In genomic region chr1:59458886-59459285, GRCm38 (mm10) we compare ENCODE assay signal across 10 mouse cellular contexts. TPM values are rescaled to one million over a fixed set of nuclear protein-coding genes. Genes with fewer than 3 reads are reported as not detected.
DNase-seq lines count a peak whose midpoint lies in the region; ATAC-seq lines count a peak whose summit lies in the region.
"Had no signal": no experiment of that assay in that cellular context is flagged by ENCODE, and none has a peak within 500 bp of the region (broad histone marks: within the 10 kb centered on the region; RNA-seq: fewer than 3 reads in every experiment).

No protein-coding gene starts in this region.

- H3K36me3 ChIP-seq in limb, embryonic 12.5 days = no peaks in the 10 kb centered on the region

- peak; percentile 82 for ATAC-seq in granulocyte monocyte progenitor cell, adult 5-6 weeks (replicated peaks; ENCODE audit: poor library complexity, severe bottlenecking)
- no peak for ATAC-seq in limb, embryonic 12.5 days (ENCODE audit: insufficient number of reproducible peaks, insufficient read depth, low FRiP score, low TSS enrichment, low read depth)

- no peak overlapping the region for H3K4me3 ChIP-seq in limb, embryonic 12.5 days (replicated peaks)

- peak; percentile 28 for DNase-seq in adrenal gland, postnatal 10 days
- no peak for DNase-seq in adrenal gland, adult 8-10 months
- peak; percentile 37 for DNase-seq in ES-CJ7 (ENCODE audit: low read depth, low spot score)
- DNase-seq in spleen, postnatal 10 days (ENCODE audit: low spot score in 2 of 2) = no peak
- DNase-seq in thymus, postnatal 25 days = no peak
- DNase-seq in cerebellum, postnatal 10 days = no peak
- DNase-seq: kidney, postnatal 25 days; spleen, adult 18-20 months had no signal

- H3K9me3 ChIP-seq in limb, embryonic 12.5 days = no peaks in the 10 kb centered on the region

- WGBS in limb, embryonic 12.5 days = 13% methylated on average over 8 of the region's 8 CpGs

- H3K9ac ChIP-seq in limb, embryonic 12.5 days (replicated peaks) = no peak overlapping the region

- peak overlapping the region; percentile 75 for H3K27ac ChIP-seq in limb, embryonic 12.5 days

- H3K4me2 ChIP-seq in limb, embryonic 12.5 days = peak overlapping the region; percentile 38

- peaks cover 41% of the 10 kb centered on the region for H3K4me1 ChIP-seq in limb, embryonic 12.5 days (replicated peaks)

- no peaks in the 10 kb centered on the region for H3K27me3 ChIP-seq in limb, embryonic 12.5 days

RNA-seq across cellular contexts. Expression of gene Fzd7, which starts 23.3 kb away (rescaled TPM):
- 10 to 100 TPM; 12.6 to 18.3 TPM for total RNA-seq in adrenal gland, postnatal 10 days (2021)
- 10 to 100 TPM; 14.6 to 19.8 (median 15.8) TPM for total RNA-seq in adrenal gland, adult 8-10 months (2022)
- 4.3 and 4.9 TPM in 2 replicates for total RNA-seq in granulocyte monocyte progenitor cell, adult 5-6 weeks (2014; fragmentation: Nextera tagmentation)
- total RNA-seq in granulocyte monocyte progenitor cell, adult 5-6 weeks (2017) = 2.8 and 4.6 TPM in 2 replicates
- 20.5 and 20.9 TPM in 2 replicates for polyA plus RNA-seq in limb, embryonic 12.5 days (2016; fragmentation: Nextera tagmentation; extraction: Ambion mirVana)

RNA-seq across cellular contexts. Expression of gene Gm973, which starts 57.2 kb away (rescaled TPM):
- 1 to 10 TPM; 5.7 to 9.7 TPM for total RNA-seq in adrenal gland, postnatal 10 days (2021)
- total RNA-seq in adrenal gland, adult 8-10 months (2022) = 10 to 100 TPM in 2 of 4 experiments, 1 to 10 TPM in 2; 2.2 to 59.5 (median 23.9) TPM
- total RNA-seq in granulocyte monocyte progenitor cell, adult 5-6 weeks (2014; fragmentation: Nextera tagmentation) = 0.41 and 2.8 TPM in 2 replicates
- total RNA-seq in granulocyte monocyte progenitor cell, adult 5-6 weeks (2017) = not detected in 2 replicates
- polyA plus RNA-seq in limb, embryonic 12.5 days (2016; fragmentation: Nextera tagmentation; extraction: Ambion mirVana) = 1.0 and 1.1 TPM in 2 replicates

Comparison
In these comparisons a context has a peak if more than half of its experiments do, and no peak if none do; other contexts are left out.
1. DNase-seq: peak in adrenal gland, postnatal 10 days (single experiment) and ES-CJ7 (single experiment); none in adrenal gland, adult 8-10 months (single experiment), spleen, postnatal 10 days (0 of 2), thymus, postnatal 25 days (single experiment) and cerebellum, postnatal 10 days (0 of 2).